Mouse (Mus musculus): Measurements from ENCODE around the gene Flnc.

Gene Flnc

GRCm38 (mm10) chr6:29494101-29494500 is 61.0 kb downstream of the Flnc start:
- DNase-seq, result peak; percentile 25 to 45

- no peak for DNase-seq
Measured at GRCm38 (mm10) chr6:29496270-29496669, 63.2 kb downstream of the Flnc start.

DNA sequence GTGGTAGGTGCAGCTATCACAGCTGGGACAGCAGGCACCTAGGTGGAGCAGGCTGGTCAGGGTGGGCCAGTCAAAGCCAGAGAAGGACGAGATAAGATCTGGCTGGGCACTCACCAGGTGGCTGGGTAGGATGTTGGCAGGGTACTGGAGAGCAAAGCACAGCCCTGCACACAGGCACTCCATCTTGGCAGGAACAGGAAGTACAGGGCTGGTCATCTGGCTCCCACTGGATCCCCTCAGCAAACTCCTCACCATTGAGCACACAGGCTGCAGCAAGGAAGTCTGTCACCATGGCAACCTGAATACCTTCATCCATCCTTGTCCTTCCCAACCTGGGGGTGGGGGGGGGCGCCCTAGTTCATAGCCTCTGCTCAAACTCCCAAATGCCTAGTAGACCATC is 64.7 kb downstream of the Flnc start:
- no peak for DNase-seq

DNA sequence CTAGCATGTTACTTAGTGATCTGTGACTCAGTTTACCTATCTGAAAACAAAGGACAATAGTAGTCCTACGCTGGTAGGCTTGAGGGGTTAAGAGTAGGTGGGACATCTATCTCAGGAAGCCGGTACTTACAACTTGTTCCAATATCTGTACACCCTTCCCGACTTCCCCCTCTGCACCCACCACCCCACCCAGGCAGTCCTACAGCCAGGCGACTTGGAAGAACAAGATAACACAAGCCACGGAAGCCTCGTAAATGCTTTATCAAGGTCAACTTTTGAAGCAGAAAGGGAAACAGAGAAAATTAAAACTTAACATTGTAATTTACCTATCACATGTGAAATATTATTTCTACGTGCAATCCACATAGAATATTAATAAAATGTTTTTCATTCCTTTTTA is 67.1 kb downstream of the Flnc start:
- no peak for DNase-seq

- DNase-seq, result no peak
Measured at GRCm38 (mm10) chr6:29500810-29501209, 67.8 kb downstream of the Flnc start.

- DNase-seq, result no peak
Measured at GRCm38 (mm10) chr6:29501599-29501998, 68.5 kb downstream of the Flnc start.

GRCm38 (mm10) chr6:29505493-29505892 is 72.4 kb downstream of the Flnc start:
- no peak for DNase-seq

GRCm38 (mm10) chr6:29506834-29507233 is 73.8 kb downstream of the Flnc start:
- no peak for DNase-seq

DNA sequence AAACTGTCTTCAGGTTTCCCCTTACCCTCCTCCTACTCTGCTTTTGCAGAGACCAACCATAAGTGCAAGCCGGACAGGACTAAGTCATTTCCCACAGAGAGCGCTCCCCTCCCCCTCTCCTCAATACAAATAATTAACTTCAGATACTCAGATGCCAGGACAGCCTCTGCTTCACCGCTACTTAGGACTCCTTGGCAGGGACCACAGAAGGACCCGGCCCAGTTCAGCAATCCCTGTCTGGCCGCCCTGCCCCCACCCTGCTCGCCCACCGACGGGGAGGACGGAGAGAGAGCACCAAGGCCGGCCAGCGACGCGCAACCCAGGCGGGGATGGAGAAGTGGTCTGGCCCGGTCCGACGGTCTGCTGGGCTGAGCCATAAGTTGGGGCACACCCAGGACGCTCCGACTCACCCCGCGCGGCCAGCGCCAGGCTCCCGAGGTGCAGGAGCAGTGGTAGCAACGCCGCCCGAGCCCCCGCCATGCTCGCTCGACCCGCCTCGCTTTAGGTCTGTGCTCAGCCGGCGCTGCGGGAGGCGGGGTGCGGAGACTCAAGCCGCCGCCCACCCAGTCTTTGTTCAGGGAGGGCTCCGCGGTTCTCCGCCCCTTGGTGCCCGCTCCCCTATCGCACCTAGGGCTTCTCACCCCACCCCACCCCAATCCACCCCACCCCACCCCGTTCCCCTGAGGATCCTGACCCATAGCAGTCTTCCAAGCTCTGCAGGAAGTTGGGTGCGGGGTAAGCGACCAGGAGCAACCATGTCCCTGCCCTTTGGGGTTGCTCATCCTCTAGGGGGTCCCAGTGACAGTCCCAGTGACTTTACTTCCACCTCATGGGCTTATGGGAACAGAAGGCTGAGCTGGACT is 74.6 kb downstream of the Flnc start, which contains the start of gene Kcp:
Gene Kcp (minus strand): TSS at position 506 of the 863 bp plus-strand sequence.
- DNase-seq, result peak; percentile 64

- DNase-seq, result no peak
Measured at GRCm38 (mm10) chr6:29509086-29509485, 76.0 kb downstream of the Flnc start.
